Mouse (Mus musculus): ENCODE results near the gene Plekhh2. TPM values are rescaled to one million over a fixed set of nuclear protein-coding genes. Genes with fewer than 3 reads are reported as not detected.

Gene Plekhh2
- total RNA-seq, 4 experiments from 2014 or later: 0.73 to 1.3 (median 0.96) TPM

- DNase-seq (ENCODE audit: low spot score in 2 of 2): no peak
Measured at GRCm38 (mm10) chr17:84571629-84572028, 59.9 kb downstream of the Plekhh2 start.

DNA sequence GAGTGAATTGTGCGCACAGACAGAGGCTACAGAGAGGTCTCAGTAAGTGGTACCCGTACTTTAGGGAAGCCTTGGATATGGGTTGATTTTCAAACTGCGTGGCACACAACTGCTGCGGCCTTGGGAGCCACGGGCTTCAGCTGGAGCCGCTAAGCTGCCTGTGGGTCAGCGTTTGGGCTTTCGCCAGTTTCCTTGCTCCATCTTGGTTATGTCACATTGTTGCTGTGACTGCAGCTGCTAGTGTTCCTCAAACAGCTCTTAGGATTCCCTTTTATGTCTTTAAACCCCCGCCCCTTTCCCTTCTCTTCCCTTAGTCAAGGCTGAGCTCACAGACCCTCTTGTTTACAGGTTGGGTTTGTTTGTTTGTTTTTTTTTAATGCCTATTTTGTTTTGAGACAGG is 61.6 kb downstream of the Plekhh2 start:
- DNase-seq (ENCODE audit: low spot score in 2 of 2): no peak

DNA sequence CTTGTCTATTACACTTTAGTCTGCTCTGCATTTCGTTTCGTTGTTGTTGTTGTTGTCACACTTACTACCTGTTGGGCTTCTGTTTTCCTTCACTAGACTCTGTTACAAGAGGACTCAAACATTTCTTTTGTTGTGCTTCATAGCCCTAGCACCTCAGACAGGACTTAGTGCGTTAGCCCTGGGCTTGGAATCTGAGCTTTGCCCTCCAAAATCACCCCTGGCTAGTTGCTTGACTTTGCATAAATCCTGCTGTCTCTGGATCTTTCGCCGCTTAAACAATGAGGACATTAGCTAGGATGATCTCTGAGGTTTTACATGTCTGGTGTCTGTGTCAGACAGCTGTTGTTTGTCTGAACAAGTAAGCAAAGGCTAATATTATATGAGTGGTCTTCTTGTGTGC is 62.2 kb downstream of the Plekhh2 start:
- DNase-seq (ENCODE audit: low spot score in 2 of 2): no peak

DNA sequence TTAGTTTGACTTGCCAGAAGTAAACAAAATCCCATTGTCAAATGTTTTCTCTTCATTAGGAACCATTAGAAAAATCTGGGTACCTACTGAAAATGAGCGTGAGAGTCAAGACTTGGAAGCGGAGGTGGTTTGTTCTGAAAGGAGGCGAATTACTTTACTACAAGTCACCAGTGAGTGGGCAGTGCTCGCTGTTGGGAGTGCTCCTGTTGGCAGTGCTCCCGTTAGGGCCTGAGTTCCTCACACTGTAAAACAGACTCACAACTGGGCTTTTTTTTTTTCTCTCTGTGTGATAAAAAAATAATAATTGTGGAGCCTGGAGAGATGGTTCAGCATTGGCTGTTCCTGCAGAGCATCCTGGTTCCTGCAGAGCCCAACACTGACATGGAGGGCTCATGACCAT is 63.4 kb downstream of the Plekhh2 start:
- no peak for DNase-seq (ENCODE audit: low spot score in 2 of 2)

- DNase-seq (ENCODE audit: low spot score in 2 of 2): no peak
Measured at GRCm38 (mm10) chr17:84576621-84577293, 65.1 kb downstream of the Plekhh2 start.

- DNase-seq (ENCODE audit: low spot score in 2 of 2): no peak
Measured at GRCm38 (mm10) chr17:84579249-84579648, 67.6 kb downstream of the Plekhh2 start.

- no peak for DNase-seq (ENCODE audit: low spot score in 2 of 2)
Measured at GRCm38 (mm10) chr17:84579817-84580216, 68.1 kb downstream of the Plekhh2 start.

DNA sequence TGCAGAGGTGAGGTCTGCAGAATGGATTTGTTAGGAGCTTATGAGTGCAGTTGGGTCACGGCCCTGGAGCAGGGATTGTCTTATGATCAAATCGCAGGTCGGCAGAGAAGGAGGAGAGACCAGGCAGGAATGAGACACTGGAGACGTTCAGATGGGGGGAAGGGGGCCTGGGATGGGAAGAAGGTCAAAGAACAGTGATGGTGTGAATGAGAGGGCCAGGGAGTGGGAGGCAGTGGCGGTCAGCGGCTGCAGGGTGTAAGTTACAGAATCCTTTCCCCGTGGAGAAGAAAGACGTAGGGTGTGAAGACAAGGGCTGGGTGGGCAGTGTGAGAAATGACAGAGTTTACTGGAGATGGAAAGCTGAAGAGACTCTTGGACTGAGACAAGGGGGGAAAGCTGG is 69.1 kb downstream of the Plekhh2 start:
- DNase-seq (ENCODE audit: low spot score in 2 of 2): no peak

DNA sequence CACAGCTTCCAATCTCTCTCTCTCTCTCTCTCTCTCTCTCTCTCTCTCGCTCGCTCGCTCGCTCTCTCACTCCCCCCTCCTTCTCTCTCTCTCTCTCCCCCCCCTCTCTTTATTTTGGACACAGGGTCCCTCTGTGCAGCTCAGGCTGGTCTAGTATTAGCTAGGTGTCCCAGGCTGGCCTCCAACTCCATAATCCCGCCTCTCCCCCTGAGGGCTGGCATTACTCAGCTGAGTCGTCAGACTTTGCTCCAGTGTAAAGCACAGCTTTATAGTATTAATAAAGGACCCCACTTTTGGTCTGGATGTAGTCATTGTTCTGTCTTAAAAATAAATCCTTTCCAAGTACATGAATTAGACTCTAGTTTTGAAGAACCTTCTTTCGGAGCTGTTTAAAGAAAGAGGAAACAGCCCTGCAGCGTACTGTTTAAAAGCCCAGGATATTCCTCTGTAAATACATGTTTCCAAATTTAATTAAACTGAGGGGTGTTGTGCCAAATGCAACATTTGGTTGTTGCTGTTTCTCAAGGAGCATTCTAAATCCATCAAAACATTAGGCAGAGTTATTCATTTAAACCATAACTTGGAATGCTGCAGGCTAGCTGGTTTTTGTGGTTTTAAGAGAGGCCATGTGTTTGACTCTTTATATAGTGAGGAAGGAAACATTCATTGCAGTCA is 70.2 kb downstream of the Plekhh2 start:
- DNase-seq (ENCODE audit: low spot score in 2 of 2): no peak

- DNase-seq (ENCODE audit: low spot score in 2 of 2): no peak
Measured at GRCm38 (mm10) chr17:84584107-84584506, 72.4 kb downstream of the Plekhh2 start.

DNA sequence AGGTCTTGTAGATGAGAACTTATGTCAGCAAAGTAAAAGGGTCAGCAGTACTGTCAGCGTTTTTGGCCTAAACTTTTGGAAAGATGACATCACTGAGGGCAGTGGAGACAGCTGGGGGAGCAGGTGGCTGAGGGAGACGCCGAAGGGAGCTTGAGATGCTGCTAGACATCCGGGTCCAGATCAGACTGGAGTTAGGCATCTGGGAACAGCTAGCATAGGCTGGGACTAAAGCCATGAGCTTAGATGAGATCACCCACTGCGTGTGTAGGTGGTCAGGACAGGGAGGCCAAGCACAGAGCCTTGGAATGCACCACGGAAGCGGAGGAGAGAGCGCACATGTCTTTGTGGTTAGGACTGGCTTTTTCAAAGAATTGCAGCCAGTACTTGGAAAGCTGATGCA is 73.4 kb downstream of the Plekhh2 start:
- peak; percentile 16 to 43 for DNase-seq (ENCODE audit: low spot score in 2 of 2)

GRCm38 (mm10) chr17:84590065-84590464 is 78.4 kb downstream of the Plekhh2 start:
- no peak for DNase-seq (ENCODE audit: low spot score in 2 of 2)

- no peak for DNase-seq (ENCODE audit: low spot score in 2 of 2)
Measured at GRCm38 (mm10) chr17:84591431-84592150, 79.9 kb downstream of the Plekhh2 start.

DNA sequence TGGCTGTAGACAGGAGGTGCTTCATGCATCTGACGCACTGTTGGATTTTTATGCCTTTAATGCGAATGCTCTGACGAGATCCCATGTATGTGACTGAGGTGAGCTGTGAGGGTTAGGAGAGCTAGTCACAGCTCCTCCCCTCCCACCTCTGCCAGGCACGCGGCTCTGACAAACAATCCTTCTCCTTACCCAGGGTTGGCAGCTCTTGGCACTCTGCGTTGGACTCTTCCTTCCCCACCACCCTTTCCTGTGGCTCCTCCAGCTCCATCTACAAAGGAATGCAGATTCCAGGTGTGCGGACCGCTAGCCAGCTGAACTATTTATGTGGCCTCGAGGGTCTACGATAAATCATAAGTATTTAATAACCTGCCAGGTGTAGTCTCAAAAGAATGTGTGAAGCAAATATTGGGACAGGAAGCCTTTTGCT is 84.3 kb downstream of the Plekhh2 start:
- no peak for DNase-seq (ENCODE audit: low spot score in 2 of 2)

GRCm38 (mm10) chr17:84596501-84596900 is 84.8 kb downstream of the Plekhh2 start:
- no peak for DNase-seq (ENCODE audit: low spot score in 2 of 2)

GRCm38 (mm10) chr17:84597859-84598258 is 86.2 kb downstream of the Plekhh2 start:
- DNase-seq (ENCODE audit: low spot score in 2 of 2): no peak

DNA sequence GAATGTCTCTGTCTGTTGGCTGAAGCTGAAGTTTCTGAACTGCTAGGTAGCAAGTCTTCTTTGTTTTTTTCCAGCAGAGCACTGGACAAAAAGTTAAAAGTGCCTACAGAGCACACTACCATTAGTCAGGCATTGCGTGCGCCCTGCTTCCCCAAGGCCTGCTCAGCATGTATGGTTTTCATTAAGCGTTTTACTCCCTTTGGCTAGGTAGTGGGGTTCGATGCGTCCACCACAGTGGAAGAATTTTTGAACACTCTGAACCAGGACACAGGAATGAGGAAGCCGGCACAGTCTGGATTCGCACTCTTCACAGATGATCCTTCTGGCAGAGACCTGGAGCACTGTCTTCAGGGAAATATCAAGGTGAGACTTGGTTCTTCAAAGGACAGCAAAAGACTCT is 87.2 kb downstream of the Plekhh2 start:
- DNase-seq (ENCODE audit: low spot score in 2 of 2): no peak

- DNase-seq (ENCODE audit: low spot score in 2 of 2): no peak
Measured at GRCm38 (mm10) chr17:84600051-84600983, 88.6 kb downstream of the Plekhh2 start.

GRCm38 (mm10) chr17:84601805-84602204 is 90.1 kb downstream of the Plekhh2 start:
- no peak for DNase-seq (ENCODE audit: low spot score in 2 of 2)

DNA sequence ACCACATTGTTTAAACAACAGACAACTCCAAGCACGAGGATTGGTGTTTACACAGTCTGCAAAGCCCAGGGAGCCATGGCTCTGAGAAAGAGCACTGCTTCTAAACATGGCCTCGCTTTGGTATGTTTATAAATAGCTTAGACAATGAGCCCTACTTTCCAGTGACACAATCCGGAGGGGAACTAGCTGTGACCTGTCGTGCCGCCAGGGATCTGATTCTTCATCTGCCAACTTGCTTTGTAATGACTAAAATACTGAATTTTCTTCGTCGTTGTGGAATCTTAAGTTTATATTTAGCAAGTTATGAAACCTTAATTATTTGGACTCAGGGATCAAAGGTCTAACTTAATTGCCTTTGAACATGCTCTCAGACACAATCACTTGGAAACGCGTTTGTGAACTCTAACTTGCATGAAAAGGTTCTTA is 91.5 kb downstream of the Plekhh2 start:
- no peak for DNase-seq (ENCODE audit: low spot score in 2 of 2)

GRCm38 (mm10) chr17:84603709-84604420 is 92.2 kb downstream of the Plekhh2 start:
- DNase-seq (ENCODE audit: low spot score in 2 of 2): no peak

Measured in gastrocnemius, adult 8-10 months (tissue).